Mouse (Mus musculus) MEL (cell line): Measurements from ENCODE around the gene Nup93. TPM values are rescaled to one million over a fixed set of nuclear protein-coding genes. Genes with fewer than 3 reads are reported as not detected.

Experiments
- DNase-seq: peaks from one replicate; pipeline ENCODE4 v3.0.0; 2011; ENCODE audit warnings: low read depth, low spot score
- H3K27ac ChIP-seq: 2 replicates; pipeline ENCODE4 v1.5.1; 2012; ENCODE audit warnings: low read depth, mild to moderate bottlenecking, control low read depth, low read length, moderate library complexity; ENCODE audit not compliant: control insufficient read depth
- H3K27me3 ChIP-seq, 2 experiments: fragments of 150-350 bp in 1 of 2; sonication (generic) in 1 of 2; 2 replicates each; pipeline ENCODE4 v1.6.1; 2012; ENCODE audit warnings: low read length in 2 of 2, mild to moderate bottlenecking in 2 of 2, improper control_type of control experiment in 1 of 2, moderate library complexity in 1 of 2; ENCODE audit not compliant: insufficient read depth in 2 of 2, control insufficient read depth in 1 of 2
- H3K36me3 ChIP-seq, 2 experiments: 2 replicates each; pipeline ENCODE4 v1.6.1; 2012 to 2014; ENCODE audit warnings: low read length in 2 of 2, improper control_type of control experiment in 1 of 2, inconsistent platforms in 1 of 2, mild to moderate bottlenecking in 1 of 2; ENCODE audit not compliant: insufficient read depth in 2 of 2, control insufficient read depth in 1 of 2
- H3K4me1 ChIP-seq, 2 experiments: fragments of 150-350 bp in 1 of 2; sonication (generic) in 1 of 2; 2 replicates each; pipeline ENCODE4 v1.6.1; 2012; ENCODE audit warnings: low read length in 2 of 2, improper control_type of control experiment in 1 of 2, mild to moderate bottlenecking in 1 of 2; ENCODE audit not compliant: insufficient read depth in 2 of 2, control insufficient read depth in 1 of 2
- H3K4me3 ChIP-seq, 2 experiments: fragments of 150-350 bp in 1 of 2; sonication (generic) in 1 of 2; 2 replicates each; pipeline ENCODE4 v1.5.1; 2012; ENCODE audit warnings: low read depth in 2 of 2, low read length in 2 of 2, mild to moderate bottlenecking in 2 of 2, moderate library complexity in 2 of 2, control low read depth in 1 of 2, improper control_type of control experiment in 1 of 2; ENCODE audit not compliant: control insufficient read depth in 1 of 2, insufficient read depth in 1 of 2
- H3K79me2 ChIP-seq: 2 replicates; pipeline ENCODE4 v1.6.1; 2012; ENCODE audit warnings: mild to moderate bottlenecking, low read length, moderate library complexity; ENCODE audit not compliant: control insufficient read depth, poor library complexity, insufficient read depth
- H3K9ac ChIP-seq: 2 replicates; pipeline ENCODE4 v1.6.1; 2012; ENCODE audit warnings: low read depth, mild to moderate bottlenecking, control low read depth, low read length, moderate library complexity; ENCODE audit not compliant: control insufficient read depth, poor library complexity, severe bottlenecking
- H3K9me3 ChIP-seq: fragments of 150-350 bp; sonication (generic); replicated peaks from 2 replicates; pipeline ENCODE4 v1.6.1; 2012; ENCODE audit warnings: mild to moderate bottlenecking, low read length, improper control_type of control experiment, moderate library complexity; ENCODE audit not compliant: insufficient read depth
- CHD1 ChIP-seq: IDR thresholded peaks from 2 replicates; pipeline ENCODE4 v1.6.1; 2012; ENCODE audit warnings: low read depth, mild to moderate bottlenecking, inconsistent platforms, low read length, improper control_type of control experiment
- ELF1 ChIP-seq: IDR thresholded peaks from 2 replicates; pipeline ENCODE4 v1.6.1; 2014; ENCODE audit warnings: low read depth, mild to moderate bottlenecking, inconsistent platforms, low read length, improper control_type of control experiment, moderate library complexity
- ETS1 ChIP-seq: IDR thresholded peaks from 2 replicates; pipeline ENCODE4 v1.6.1; 2012; ENCODE audit warnings: low read depth, mild to moderate bottlenecking, inconsistent platforms, low read length, improper control_type of control experiment, moderate library complexity
- GABPA ChIP-seq: IDR thresholded peaks from 2 replicates; pipeline ENCODE4 v1.6.1; 2012; ENCODE audit warnings: low read depth, mild to moderate bottlenecking, inconsistent platforms, low read length, improper control_type of control experiment, moderate library complexity
- KAT2A ChIP-seq: conservative IDR thresholded peaks from 2 replicates; pipeline ENCODE4 v1.6.1; 2012; ENCODE audit warnings: low read depth, low read length, improper control_type of control experiment, inconsistent platforms
- MAFK ChIP-seq: IDR thresholded peaks from 2 replicates; pipeline ENCODE4 v1.6.1; 2011; ENCODE audit warnings: low read depth, mild to moderate bottlenecking, low read length, improper control_type of control experiment, borderline replicate concordance
- MAZ ChIP-seq: IDR thresholded peaks from 2 replicates; pipeline ENCODE4 v1.6.1; 2012; ENCODE audit warnings: low read depth, mild to moderate bottlenecking, inconsistent platforms, low read length, improper control_type of control experiment
- NELFE ChIP-seq: IDR thresholded peaks from 2 replicates; pipeline ENCODE4 v1.6.1; 2011; ENCODE audit warnings: low read depth, low read length, improper control_type of control experiment
- POLR2AphosphoS2 ChIP-seq: IDR thresholded peaks from 2 replicates; pipeline ENCODE4 v1.6.1; 2011; ENCODE audit warnings: low read length, improper control_type of control experiment
- POLR2AphosphoS5 ChIP-seq: IDR thresholded peaks from 2 replicates; pipeline ENCODE4 v1.6.1; 2012; ENCODE audit warnings: low read depth, borderline replicate concordance, mild to moderate bottlenecking, inconsistent platforms, low read length, moderate library complexity, mixed read lengths
- SMC3 ChIP-seq: IDR thresholded peaks from 2 replicates; pipeline ENCODE4 v1.6.1; 2011; ENCODE audit warnings: low read depth, low read length, improper control_type of control experiment
- TAL1 ChIP-seq: IDR thresholded peaks from 2 replicates; pipeline ENCODE4 v1.6.1; 2012; ENCODE audit warnings: mild to moderate bottlenecking, inconsistent platforms, low read length, moderate library complexity, mixed read lengths
- TCF12 ChIP-seq: IDR thresholded peaks from 2 replicates; pipeline ENCODE4 v1.6.1; 2014; ENCODE audit warnings: low read depth, mild to moderate bottlenecking, inconsistent platforms, low read length, improper control_type of control experiment, moderate library complexity
- UBTF ChIP-seq: IDR thresholded peaks from 2 replicates; pipeline ENCODE4 v1.6.1; 2012; ENCODE audit warnings: low read depth, mild to moderate bottlenecking, inconsistent platforms, low read length, improper control_type of control experiment, moderate library complexity, borderline replicate concordance; ENCODE audit not compliant: insufficient read depth
- USF1 ChIP-seq: IDR thresholded peaks from 2 replicates; pipeline ENCODE4 v1.6.1; 2014; ENCODE audit warnings: low read depth, mild to moderate bottlenecking, inconsistent platforms, low read length, improper control_type of control experiment, moderate library complexity
- USF2 ChIP-seq, 2 experiments: IDR thresholded peaks; 2 replicates each; pipeline ENCODE4 v1.6.1; 2011 to 2012; ENCODE audit warnings: improper control_type of control experiment in 2 of 2, low read length in 2 of 2, borderline replicate concordance in 1 of 2, inconsistent platforms in 1 of 2, low read depth in 1 of 2, mild to moderate bottlenecking in 1 of 2; ENCODE audit not compliant: insufficient read depth in 1 of 2
- ZC3H11A ChIP-seq: IDR thresholded peaks from 2 replicates; pipeline ENCODE4 v1.6.1; 2012; ENCODE audit warnings: low read depth, mild to moderate bottlenecking, inconsistent platforms, low read length, improper control_type of control experiment
- ZKSCAN1 ChIP-seq: IDR thresholded peaks from 2 replicates; pipeline ENCODE4 v1.6.1; 2012; ENCODE audit warnings: low read depth, mild to moderate bottlenecking, inconsistent platforms, low read length, improper control_type of control experiment, moderate library complexity
- ZMIZ1 ChIP-seq: IDR thresholded peaks from 2 replicates; pipeline ENCODE4 v1.6.1; 2012; ENCODE audit warnings: low read depth, mild to moderate bottlenecking, inconsistent platforms, low read length, improper control_type of control experiment, moderate library complexity
- polyA plus RNA-seq, 2 experiments: library from polyadenylated mRNA; stranded (reverse) in 1 of 2; unstranded in 1 of 2; fragments of >175 nt in 1 of 2; fragments of >200 nt in 1 of 2; gene quantifications; 2 replicates each; pipeline versions ENCODE4 v1.2.1 to v1.2.4; 2012; ENCODE audit warnings: low replicate concordance in 2 of 2, low read depth in 1 of 2; ENCODE audit not compliant: insufficient read length in 2 of 2, insufficient read depth in 1 of 2, missing spikeins in 1 of 2
- total RNA-seq: library from RNA; depleted of rRNA; stranded (reverse); fragments of 300-350 nt; gene quantifications from 2 replicates; pipeline ENCODE4 v1.2.3, GENCODE M21; 2012

Gene Nup93
- total and polyA plus RNA-seq, 3 experiments, result 71.6 to 292 (median 110) TPM

DNA sequence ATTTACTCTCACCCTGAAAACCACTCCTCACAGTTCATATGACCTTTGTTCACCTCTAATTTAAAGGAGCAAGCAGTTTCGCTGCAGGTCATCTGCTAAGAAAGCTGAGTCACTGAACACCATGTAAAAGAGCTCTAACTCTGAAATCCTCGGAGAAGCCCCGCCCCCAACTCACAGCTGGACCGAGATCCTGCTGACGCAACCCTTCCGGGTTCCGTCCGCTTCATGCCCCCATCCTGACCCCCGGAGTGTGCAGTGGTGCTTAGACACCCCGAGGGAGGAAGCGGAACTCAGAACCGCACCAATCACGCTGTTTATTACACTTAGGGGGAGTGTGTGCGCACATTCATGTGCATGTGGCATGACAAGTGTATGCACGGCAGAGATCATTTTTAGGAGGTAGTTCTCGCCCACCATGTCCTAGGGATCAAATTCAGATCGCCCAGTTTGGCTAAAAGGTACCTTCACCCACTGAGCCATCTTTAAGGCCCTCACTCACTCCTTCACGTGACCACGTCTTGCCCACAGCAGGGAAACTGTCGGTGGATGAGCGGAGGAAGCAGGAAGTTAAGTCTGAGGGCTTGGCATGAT, 23.2 kb upstream of the Nup93 start (continued):
- TF ChIP-seq GABPA, result peak; percentile 68; the same call in 1 of the 2 replicates
- peak; percentile 93 for TF ChIP-seq ELF1
- TF ChIP-seq USF1, result peak; percentile 96
- TF ChIP-seq MAFK, result peak; percentile 75; the same call in 1 of the 2 replicates
- TF ChIP-seq SMC3, result no peak
- peak; percentile 50; the same call in 1 of the 2 replicates for TF ChIP-seq POLR2AphosphoS2
- TF ChIP-seq TCF12, result peak; percentile 58; the same call in 1 of the 2 replicates

DNA sequence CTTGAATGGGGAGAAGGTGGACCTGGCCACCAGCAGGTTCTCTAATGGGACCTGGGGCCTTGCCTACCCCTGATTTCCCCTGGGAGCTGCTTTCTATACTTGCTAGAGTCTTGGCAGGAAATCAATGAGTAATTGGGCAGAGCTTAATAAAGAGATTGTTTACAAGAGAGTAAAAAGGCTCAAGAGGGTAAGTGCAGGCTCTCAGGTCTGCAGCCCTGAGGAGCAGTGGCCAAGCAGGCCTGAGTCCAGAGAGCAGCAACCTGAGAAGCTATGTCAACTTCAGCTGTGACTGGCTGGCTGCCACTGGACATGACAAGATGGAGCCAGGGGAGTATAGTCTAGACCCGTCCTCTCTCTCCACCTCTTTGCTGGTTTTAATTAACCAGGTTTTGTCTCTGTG, 21.4 kb upstream of the Nup93 start:
- H3K27ac ChIP-seq, result no peak overlapping the region
- H3K79me2 ChIP-seq, result no peaks in the 10 kb centered on the region
- H3K27me3 ChIP-seq, result no peaks in the 10 kb centered on the region
- no peak for DNase-seq
- H3K4me1 ChIP-seq, result peaks cover 11 to 23% of the 10 kb centered on the region in 2 experiments
- no peaks in the 10 kb centered on the region for H3K9me3 ChIP-seq
- H3K4me3 ChIP-seq, result no peak overlapping the region
- TF ChIP-seq SMC3 (no peak), ZC3H11A (no peak), POLR2AphosphoS2 (no peak), NELFE (no peak), USF2 (IDR thresholded peaks at IDR 0.05; ENCODE audit: borderline replicate concordance in 1 of 2, insufficient read depth in 1 of 2, low read depth in 1 of 2, low read length in 2 of 2) (no peak), MAZ (no peak), ETS1 (no peak), USF1 (no peak), ZKSCAN1 (no peak), ZMIZ1 (no peak), POLR2AphosphoS5 (no peak), KAT2A (no peak), UBTF (no peak), TAL1 (no peak), CHD1 (no peak)
- TF ChIP-seq, all 39 proteins: peak for 0
- Histone ChIP-seq H3K9ac (no peak overlapping the region), H3K36me3 (peaks cover 0 to 22% of the 10 kb centered on the region in 2 experiments; a peak in 2 of 4 replicates)
